ENCODE assay signal across 8 mouse cellular contexts in the genomic region with DNA sequence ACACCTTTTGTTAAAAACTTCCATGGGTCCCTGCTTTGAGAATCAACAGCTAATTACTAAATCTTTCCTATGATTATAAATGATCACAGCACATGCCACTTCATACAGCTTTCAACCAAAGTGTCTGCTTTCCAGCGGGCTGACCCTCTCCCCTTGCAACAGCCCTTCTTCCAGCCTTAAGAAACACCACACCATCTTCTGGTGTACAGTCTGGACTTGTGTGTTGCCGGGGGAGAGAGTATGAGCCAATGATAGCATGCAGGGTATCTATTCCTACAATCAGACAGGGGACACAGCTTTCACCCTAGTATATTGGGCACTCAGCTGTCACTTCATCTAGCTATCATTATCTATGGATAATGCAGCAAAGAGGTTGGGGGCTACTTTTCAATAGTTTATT. TPM values are rescaled to one million over a fixed set of nuclear protein-coding genes. Genes with fewer than 3 reads are reported as not detected.
DNase-seq lines count a peak whose midpoint lies in the region; ATAC-seq lines count a peak whose summit lies in the region.

No protein-coding gene starts in this region.

- peaks cover 29% of the 10 kb centered on the region for H3K4me1 ChIP-seq in forebrain, embryonic 13.5 days
- H3K4me1 ChIP-seq in liver, embryonic 12.5 days = peaks cover 33% of the 10 kb centered on the region

- WGBS in forebrain, embryonic 13.5 days = 41% methylated on average over 2 of the region's 2 CpGs
- 52% methylated on average over 2 of the region's 2 CpGs for WGBS in liver, embryonic 12.5 days (ENCODE audit: insufficient replicate concordance)

- no peaks in the 10 kb centered on the region; the same call in 1 of the 2 replicates for H3K27me3 ChIP-seq in forebrain, embryonic 13.5 days
- peaks cover 47% of the 10 kb centered on the region for H3K27me3 ChIP-seq in liver, embryonic 12.5 days (replicated peaks)

- H3K9me3 ChIP-seq in forebrain, embryonic 13.5 days (replicated peaks) = no peaks in the 10 kb centered on the region
- H3K9me3 ChIP-seq in liver, embryonic 12.5 days (replicated peaks) = no peaks in the 10 kb centered on the region

- peak; percentile 27 for DNase-seq in cerebellum, adult 9-10 months
- no peak for DNase-seq in cerebellum, adult 8-10 months
- peak; percentile 30 for DNase-seq in 3T3-L1 (ENCODE audit: low read depth, low spot score)
- no peak for DNase-seq in right cerebral cortex, postnatal 25 days
- no peak for DNase-seq in embryo, embryonic 11 days
- no peak for DNase-seq in Muller cell, postnatal 12 days (ENCODE audit: inconsistent ontology term)

- H3K4me3 ChIP-seq in forebrain, embryonic 13.5 days = peak overlapping the region; percentile 86
- H3K4me3 ChIP-seq in liver, embryonic 12.5 days = no peak overlapping the region

- H3K9ac ChIP-seq in forebrain, embryonic 13.5 days = peak overlapping the region; percentile 97
- no peak overlapping the region for H3K9ac ChIP-seq in liver, embryonic 12.5 days

- ATAC-seq in forebrain, embryonic 13.5 days = no peak
- no peak for ATAC-seq in liver, embryonic 12.5 days

- H3K36me3 ChIP-seq in forebrain, embryonic 13.5 days (ENCODE audit: poor library complexity, severe bottlenecking) = no peaks in the 10 kb centered on the region
- no peaks in the 10 kb centered on the region for H3K36me3 ChIP-seq in liver, embryonic 12.5 days

- peak overlapping the region; percentile 91 for H3K4me2 ChIP-seq in forebrain, embryonic 13.5 days
- H3K4me2 ChIP-seq in liver, embryonic 12.5 days = 0 out of 2 replicates have a peak overlapping the region, but pooled peaks have one; percentile 7

- no peak overlapping the region for H3K27ac ChIP-seq in forebrain, embryonic 13.5 days
- no peak overlapping the region for H3K27ac ChIP-seq in liver, embryonic 12.5 days

RNA-seq across cellular contexts. Expression of a gene that starts 2.9 kb away (rescaled TPM):
- 87.2 and 97.6 TPM in 2 replicates for polyA plus RNA-seq in forebrain, embryonic 13.5 days (2015; fragmentation: Nextera tagmentation; extraction: Ambion mirVana)
- 12.0 and 12.2 TPM in 2 replicates for polyA plus RNA-seq in liver, embryonic 12.5 days (2016; fragmentation: Nextera tagmentation; extraction: Ambion mirVana)

Comparison
In these comparisons a context has a peak if more than half of its experiments do, and no peak if none do; other contexts are left out.
1. DNase-seq: peak in cerebellum, adult 9-10 months (single experiment) and 3T3-L1 (single experiment); none in cerebellum, adult 8-10 months (single experiment), right cerebral cortex, postnatal 25 days (single experiment), embryo, embryonic 11 days (single experiment) and Muller cell, postnatal 12 days (single experiment).